Comparison of ENCODE assay signal across 8 mouse cellular contexts in genomic region chr14:17927469-17927868, GRCm38 (mm10).
DNase-seq lines count a peak whose midpoint lies in the region; ATAC-seq lines count a peak whose summit lies in the region.

No protein-coding gene starts in this region.

- intact Hi-C loops in heart, postnatal 14 days (cut with DNase I): loop anchor here (5.0 to 10.0 kb wide), 2 partner anchors 270 to 523 kb away; no protein-coding TSS in a partner anchor

- DNase-seq in heart, adult 8-10 months (ENCODE audit: low spot score): peak; percentile 34
- no peak for DNase-seq in heart, adult 11 months
- peak; percentile 76 for DNase-seq in NIH3T3 (ENCODE audit: low read depth)
- DNase-seq in heart, postnatal 14 days: peak; percentile 26 to 54
- peak; percentile 81 for DNase-seq in layer of hippocampus, adult 9-11 months
- DNase-seq in retina, embryonic 14.5 days (ENCODE audit: low spot score): peak; percentile 68
- no peak for DNase-seq in B cell, adult 2 months

- peak; percentile 77 for ATAC-seq in common myeloid progenitor, adult 5-6 weeks (replicated peaks; ENCODE audit: low read depth, poor library complexity, severe bottlenecking)

Comparison
In these comparisons a context has a peak if more than half of its experiments do, and no peak if none do; other contexts are left out.
1. DNase-seq: peak in heart, adult 8-10 months (single experiment), NIH3T3 (single experiment), heart, postnatal 14 days (2 of 2), layer of hippocampus, adult 9-11 months (single experiment) and retina, embryonic 14.5 days (single experiment); none in heart, adult 11 months (single experiment) and B cell, adult 2 months (0 of 2).